Mouse (Mus musculus): ENCODE results near the gene Slc12a8. TPM values are rescaled to one million over a fixed set of nuclear protein-coding genes. Genes with fewer than 3 reads are reported as not detected.

Slc12a8 gene
- polyA plus RNA-seq, 1 experiment: 5.9 TPM

GRCm38 (mm10) chr16:33682651-33683050 lies 165.5 kb downstream of the Slc12a8 start:
- Histone ChIP-seq H3K9ac (ENCODE audit: low read depth, poor library complexity, severe bottlenecking) (no peak overlapping the region), H3K27me3 (ENCODE audit: control insufficient read depth, insufficient read depth, low read length, poor library complexity, severe bottlenecking) (peaks cover 8% of the 10 kb centered on the region; the same call in 1 of the 2 replicates), H3K27ac (ENCODE audit: insufficient read depth, low read length) (no peak overlapping the region), H3K4me3 (ENCODE audit: low read depth, low read length) (no peak overlapping the region), H3K4me1 (ENCODE audit: control insufficient read depth, insufficient read depth, low read length) (peaks cover 9% of the 10 kb centered on the region), H3K9me3 (replicated peaks; ENCODE audit: control insufficient read depth, insufficient read depth, low read length, poor library complexity, severe bottlenecking) (no peaks in the 10 kb centered on the region), H3K36me3 (ENCODE audit: control insufficient read depth, insufficient read depth, low read length, poor library complexity, severe bottlenecking) (no peaks in the 10 kb centered on the region)
- no peak for TF ChIP-seq POLR2A (IDR thresholded peaks at IDR 0.05; ENCODE audit: insufficient read depth, low read length)
- TF ChIP-seq CTCF (IDR thresholded peaks at IDR 0.05; ENCODE audit: low read depth, low read length): no peak
- no peak for TF ChIP-seq EP300 (IDR thresholded peaks at IDR 0.05; ENCODE audit: insufficient read depth, low read depth, low read length)

- Histone ChIP-seq H3K36me3 (ENCODE audit: control insufficient read depth, insufficient read depth, low read length, poor library complexity, severe bottlenecking) (no peaks in the 10 kb centered on the region), H3K9ac (ENCODE audit: low read depth, poor library complexity, severe bottlenecking) (peak overlapping the region; percentile 88), H3K4me1 (ENCODE audit: control insufficient read depth, insufficient read depth, low read length) (peaks cover 9% of the 10 kb centered on the region), H3K27ac (ENCODE audit: insufficient read depth, low read length) (no peak overlapping the region), H3K9me3 (replicated peaks; ENCODE audit: control insufficient read depth, insufficient read depth, low read length, poor library complexity, severe bottlenecking) (no peaks in the 10 kb centered on the region), H3K27me3 (ENCODE audit: control insufficient read depth, insufficient read depth, low read length, poor library complexity, severe bottlenecking) (peaks cover 8% of the 10 kb centered on the region; the same call in 1 of the 2 replicates), H3K4me3 (ENCODE audit: low read depth, low read length) (peak overlapping the region; percentile 45)
- TF ChIP-seq CTCF (IDR thresholded peaks at IDR 0.05; ENCODE audit: low read depth, low read length) (no peak), EP300 (IDR thresholded peaks at IDR 0.05; ENCODE audit: insufficient read depth, low read depth, low read length) (no peak), POLR2A (IDR thresholded peaks at IDR 0.05; ENCODE audit: insufficient read depth, low read length) (no peak)
Observed at GRCm38 (mm10) chr16:33683206-33684161, 166.4 kb downstream of the Slc12a8 start.

GRCm38 (mm10) chr16:33684162-33684702 lies 167.1 kb downstream of the Slc12a8 start, which contains the start of gene Heg1:
Gene Heg1, plus strand, starts transcription at chr16:33684370.
- Histone ChIP-seq H3K27ac (ENCODE audit: insufficient read depth, low read length) (no peak within 1 kb of the TSS), H3K4me3 (ENCODE audit: low read depth, low read length) (peak within 1 kb of the TSS; percentile 56)

GRCm38 (mm10) chr16:33684703-33685701 lies 167.9 kb downstream of the Slc12a8 start:
- Histone ChIP-seq H3K27me3 (ENCODE audit: control insufficient read depth, insufficient read depth, low read length, poor library complexity, severe bottlenecking) (peaks cover 8% of the 10 kb centered on the region; the same call in 1 of the 2 replicates), H3K9ac (ENCODE audit: low read depth, poor library complexity, severe bottlenecking) (peak overlapping the region; percentile 88), H3K9me3 (replicated peaks; ENCODE audit: control insufficient read depth, insufficient read depth, low read length, poor library complexity, severe bottlenecking) (no peaks in the 10 kb centered on the region), H3K4me1 (ENCODE audit: control insufficient read depth, insufficient read depth, low read length) (peaks cover 9% of the 10 kb centered on the region), H3K4me3 (ENCODE audit: low read depth, low read length) (peak overlapping the region; percentile 56), H3K27ac (ENCODE audit: insufficient read depth, low read length) (no peak overlapping the region), H3K36me3 (ENCODE audit: control insufficient read depth, insufficient read depth, low read length, poor library complexity, severe bottlenecking) (no peaks in the 10 kb centered on the region)
- TF ChIP-seq EP300 (IDR thresholded peaks at IDR 0.05; ENCODE audit: insufficient read depth, low read depth, low read length): no peak
- TF ChIP-seq POLR2A (IDR thresholded peaks at IDR 0.05; ENCODE audit: insufficient read depth, low read length): no peak
- no peak for TF ChIP-seq CTCF (IDR thresholded peaks at IDR 0.05; ENCODE audit: low read depth, low read length)

More at GRCm38 (mm10) chr16:33684162-33684702, 167.1 kb downstream of the Slc12a8 start, which contains the start of gene Heg1:
- TF ChIP-seq POLR2A (IDR thresholded peaks at IDR 0.05; ENCODE audit: insufficient read depth, low read length): no peak
- no peak for TF ChIP-seq EP300 (IDR thresholded peaks at IDR 0.05; ENCODE audit: insufficient read depth, low read depth, low read length)
- TF ChIP-seq CTCF (IDR thresholded peaks at IDR 0.05; ENCODE audit: low read depth, low read length): no peak
- no peaks in the 10 kb centered on the region for H3K9me3 ChIP-seq (replicated peaks; ENCODE audit: control insufficient read depth, insufficient read depth, low read length, poor library complexity, severe bottlenecking)
- H3K27me3 ChIP-seq (ENCODE audit: control insufficient read depth, insufficient read depth, low read length, poor library complexity, severe bottlenecking): peaks cover 8% of the 10 kb centered on the region; the same call in 1 of the 2 replicates
- peaks cover 9% of the 10 kb centered on the region for H3K4me1 ChIP-seq (ENCODE audit: control insufficient read depth, insufficient read depth, low read length)
- peak within 1 kb of the TSS; percentile 88 for H3K9ac ChIP-seq (ENCODE audit: low read depth, poor library complexity, severe bottlenecking)
- H3K36me3 ChIP-seq (ENCODE audit: control insufficient read depth, insufficient read depth, low read length, poor library complexity, severe bottlenecking): no peaks in the 10 kb centered on the region

GRCm38 (mm10) chr16:33686056-33686455 lies 168.9 kb downstream of the Slc12a8 start:
- no peak overlapping the region for H3K9ac ChIP-seq (ENCODE audit: low read depth, poor library complexity, severe bottlenecking)
- no peak overlapping the region for H3K4me3 ChIP-seq (ENCODE audit: low read depth, low read length)
- H3K9me3 ChIP-seq (replicated peaks; ENCODE audit: control insufficient read depth, insufficient read depth, low read length, poor library complexity, severe bottlenecking): no peaks in the 10 kb centered on the region
- H3K36me3 ChIP-seq (ENCODE audit: control insufficient read depth, insufficient read depth, low read length, poor library complexity, severe bottlenecking): no peaks in the 10 kb centered on the region
- peaks cover 8% of the 10 kb centered on the region; the same call in 1 of the 2 replicates for H3K27me3 ChIP-seq (ENCODE audit: control insufficient read depth, insufficient read depth, low read length, poor library complexity, severe bottlenecking)
- H3K4me1 ChIP-seq (ENCODE audit: control insufficient read depth, insufficient read depth, low read length): peaks cover 4% of the 10 kb centered on the region
- no peak overlapping the region for H3K27ac ChIP-seq (ENCODE audit: insufficient read depth, low read length)
- no peak for TF ChIP-seq EP300 (IDR thresholded peaks at IDR 0.05; ENCODE audit: insufficient read depth, low read depth, low read length)
- no peak for TF ChIP-seq CTCF (IDR thresholded peaks at IDR 0.05; ENCODE audit: low read depth, low read length)
- no peak for TF ChIP-seq POLR2A (IDR thresholded peaks at IDR 0.05; ENCODE audit: insufficient read depth, low read length)

Data from ES-Bruce4 (cell line).